Mouse (Mus musculus) embryonic fibroblast, embryonic 13.5 days (primary cell): ENCODE measurements around the gene E330009J07Rik. TPM values are rescaled to one million over a fixed set of nuclear protein-coding genes. Genes with fewer than 3 reads are reported as not detected.

Experiments used
- H3K27ac ChIP-seq: 2 replicates; pipeline ENCODE4 v1.5.1; 2012; ENCODE audit warnings: low read length, control low read depth, inconsistent platforms; ENCODE audit not compliant: insufficient read depth
- H3K4me1 ChIP-seq: 2 replicates; pipeline ENCODE4 v1.6.1; 2011; ENCODE audit warnings: low read length; ENCODE audit not compliant: control insufficient read depth, insufficient read depth
- H3K4me3 ChIP-seq: 2 replicates; pipeline ENCODE4 v1.5.1; 2011; ENCODE audit warnings: mild to moderate bottlenecking, control low read depth, low read length; ENCODE audit not compliant: insufficient read depth
- CTCF ChIP-seq: IDR thresholded peaks from 2 replicates; pipeline ENCODE4 v1.5.1; 2011; ENCODE audit warnings: mild to moderate bottlenecking, control low read depth, low read length, moderate library complexity, borderline replicate concordance; ENCODE audit not compliant: insufficient read depth
- POLR2A ChIP-seq: IDR thresholded peaks from 2 replicates; pipeline ENCODE4 v1.6.1; 2011; ENCODE audit warnings: low read depth, mild to moderate bottlenecking, control low read depth, low read length, moderate library complexity
- polyA plus RNA-seq: library from polyadenylated mRNA; stranded (reverse); fragments of >200 nt; gene quantifications from 2 replicates; pipeline ENCODE4 v1.2.4, GENCODE M21; 2011; ENCODE audit warnings: low read depth; ENCODE audit not compliant: missing spikeins, insufficient read length

Gene E330009J07Rik
- polyA plus RNA-seq, 1 experiment = 2.4 TPM

GRCm38 (mm10) chr6:40413565-40413964 lies 22.4 kb downstream of the E330009J07Rik start:
- H3K27ac ChIP-seq = no peak overlapping the region
- H3K4me1 ChIP-seq = no peaks in the 10 kb centered on the region
- H3K4me3 ChIP-seq = no peak overlapping the region
- TF ChIP-seq POLR2A (no peak), CTCF (no peak)

- H3K4me1 ChIP-seq = no peaks in the 10 kb centered on the region
- no peak overlapping the region for H3K27ac ChIP-seq
- TF ChIP-seq CTCF (no peak), POLR2A (no peak)
- H3K4me3 ChIP-seq = no peak overlapping the region
These were observed 22.9 kb downstream of the E330009J07Rik start for GRCm38 (mm10) chr6:40413046-40413445.

- no peak for TF ChIP-seq POLR2A
- TF ChIP-seq CTCF = no peak
- no peak overlapping the region for H3K27ac ChIP-seq
- H3K4me3 ChIP-seq = no peak overlapping the region
- no peaks in the 10 kb centered on the region for H3K4me1 ChIP-seq
These were observed 24.9 kb downstream of the E330009J07Rik start for GRCm38 (mm10) chr6:40411085-40411484.

GRCm38 (mm10) chr6:40403640-40404285 lies 32.2 kb downstream of the E330009J07Rik start:
- Histone ChIP-seq H3K4me1 (no peaks in the 10 kb centered on the region), H3K4me3 (no peak overlapping the region), H3K27ac (no peak overlapping the region)
- TF ChIP-seq CTCF (no peak), POLR2A (no peak)

GRCm38 (mm10) chr6:40402031-40402430 lies 33.9 kb downstream of the E330009J07Rik start:
- Histone ChIP-seq H3K4me1 (no peaks in the 10 kb centered on the region), H3K27ac (no peak overlapping the region), H3K4me3 (no peak overlapping the region)
- TF ChIP-seq CTCF (no peak), POLR2A (no peak)

GRCm38 (mm10) chr6:40393213-40393612 lies 42.7 kb downstream of the E330009J07Rik start:
- Histone ChIP-seq H3K4me3 (no peak overlapping the region), H3K4me1 (no peaks in the 10 kb centered on the region), H3K27ac (no peak overlapping the region)
- TF ChIP-seq POLR2A (no peak), CTCF (peak; percentile 81; the same call in 1 of the 2 replicates)

GRCm38 (mm10) chr6:40390975-40391374 lies 45.0 kb downstream of the E330009J07Rik start:
- H3K4me1 ChIP-seq = no peaks in the 10 kb centered on the region
- H3K4me3 ChIP-seq = no peak overlapping the region
- H3K27ac ChIP-seq = no peak overlapping the region
- TF ChIP-seq POLR2A (no peak), CTCF (no peak)

GRCm38 (mm10) chr6:40388660-40389059 lies 47.3 kb downstream of the E330009J07Rik start:
- TF ChIP-seq CTCF (no peak), POLR2A (no peak)

GRCm38 (mm10) chr6:40385682-40386081 lies 50.3 kb downstream of the E330009J07Rik start:
- TF ChIP-seq POLR2A = no peak
- no peak for TF ChIP-seq CTCF
- no peaks in the 10 kb centered on the region for H3K4me1 ChIP-seq
- H3K4me3 ChIP-seq = no peak overlapping the region
- H3K27ac ChIP-seq = no peak overlapping the region

More at GRCm38 (mm10) chr6:40388660-40389059, 47.3 kb downstream of the E330009J07Rik start:
- no peaks in the 10 kb centered on the region for H3K4me1 ChIP-seq
- H3K27ac ChIP-seq = no peak overlapping the region
- H3K4me3 ChIP-seq = no peak overlapping the region

- Histone ChIP-seq H3K4me3 (no peak overlapping the region), H3K27ac (no peak overlapping the region), H3K4me1 (no peaks in the 10 kb centered on the region)
- TF ChIP-seq POLR2A = no peak
These were observed 54.0 kb downstream of the E330009J07Rik start for GRCm38 (mm10) chr6:40381908-40382307.
